Mouse (Mus musculus): ENCODE data around the gene Rln1.

Gene Rln1

DNA sequence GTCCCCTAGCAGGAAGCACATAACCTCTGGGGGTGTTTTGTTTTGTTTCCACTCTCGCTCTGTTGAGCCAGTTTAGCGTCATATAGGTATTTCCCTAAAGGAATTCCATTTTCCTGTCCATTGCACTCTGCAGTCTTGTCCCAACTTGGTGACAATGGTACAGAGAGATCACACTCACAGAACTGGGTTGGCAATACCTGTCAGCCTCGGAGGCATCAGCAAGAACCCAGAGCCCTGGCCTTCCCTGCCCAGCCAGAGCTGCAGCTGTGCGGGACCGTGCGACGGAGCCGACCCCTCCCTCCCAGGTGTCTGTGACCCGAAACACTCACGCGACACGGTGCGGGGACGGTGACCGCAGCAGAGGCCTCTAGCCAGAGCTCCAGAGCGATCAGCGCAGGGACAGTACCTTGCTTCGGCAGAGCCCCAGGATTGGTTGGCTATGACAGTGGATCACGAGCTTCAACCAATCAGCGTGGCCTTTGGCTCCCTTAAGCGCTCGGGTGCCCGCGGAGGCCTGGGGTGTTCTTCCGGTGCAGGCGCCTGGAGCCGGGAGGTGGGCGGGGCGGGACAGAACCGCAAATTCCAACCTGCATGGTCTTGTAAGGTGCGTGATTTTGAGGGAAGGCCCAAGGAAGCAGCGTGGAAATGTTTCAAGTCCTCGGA, 27.1 kb upstream of the Rln1 start:
- peak; percentile 90 to 92 for DNase-seq

DNA sequence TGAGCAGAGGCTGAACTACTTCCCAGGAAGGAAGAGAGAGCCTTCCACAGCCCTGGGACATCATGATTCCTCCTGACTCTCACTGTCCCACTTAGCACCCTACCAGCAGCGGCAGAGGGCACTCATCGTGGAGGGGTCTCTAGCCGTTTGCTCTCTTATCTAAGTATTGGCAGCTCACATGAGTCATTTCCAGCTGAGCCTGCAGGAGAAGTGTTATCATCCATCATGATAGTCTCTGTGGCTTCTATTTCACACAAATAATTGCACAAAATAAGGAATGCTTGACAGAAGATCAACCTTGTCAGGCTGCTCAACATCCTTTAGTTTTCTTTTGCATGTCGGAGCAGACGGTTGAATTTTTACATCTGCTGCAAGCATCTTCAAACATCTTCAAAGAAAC, 25.8 kb upstream of the Rln1 start:
- DNase-seq = no peak

DNA sequence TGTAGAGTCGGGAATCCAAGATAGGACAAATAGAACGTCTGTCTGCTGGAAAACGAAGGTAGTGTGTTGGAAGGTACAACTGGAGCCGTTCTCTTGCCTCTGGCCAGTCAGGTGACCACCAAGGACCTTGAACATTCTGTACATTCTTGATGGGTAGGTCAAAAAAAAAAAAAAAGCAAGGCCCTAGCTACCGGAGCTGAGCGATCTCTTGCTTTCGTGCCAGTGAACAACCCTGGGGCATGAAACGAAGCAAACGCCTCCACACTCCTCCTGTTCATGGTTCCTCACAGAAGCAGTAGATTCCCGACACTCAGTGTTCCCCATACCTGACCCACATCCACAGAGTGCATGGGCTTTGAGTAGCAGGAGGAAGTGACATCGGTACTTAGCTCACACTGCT, 21.8 kb upstream of the Rln1 start:
- DNase-seq = no peak

DNA sequence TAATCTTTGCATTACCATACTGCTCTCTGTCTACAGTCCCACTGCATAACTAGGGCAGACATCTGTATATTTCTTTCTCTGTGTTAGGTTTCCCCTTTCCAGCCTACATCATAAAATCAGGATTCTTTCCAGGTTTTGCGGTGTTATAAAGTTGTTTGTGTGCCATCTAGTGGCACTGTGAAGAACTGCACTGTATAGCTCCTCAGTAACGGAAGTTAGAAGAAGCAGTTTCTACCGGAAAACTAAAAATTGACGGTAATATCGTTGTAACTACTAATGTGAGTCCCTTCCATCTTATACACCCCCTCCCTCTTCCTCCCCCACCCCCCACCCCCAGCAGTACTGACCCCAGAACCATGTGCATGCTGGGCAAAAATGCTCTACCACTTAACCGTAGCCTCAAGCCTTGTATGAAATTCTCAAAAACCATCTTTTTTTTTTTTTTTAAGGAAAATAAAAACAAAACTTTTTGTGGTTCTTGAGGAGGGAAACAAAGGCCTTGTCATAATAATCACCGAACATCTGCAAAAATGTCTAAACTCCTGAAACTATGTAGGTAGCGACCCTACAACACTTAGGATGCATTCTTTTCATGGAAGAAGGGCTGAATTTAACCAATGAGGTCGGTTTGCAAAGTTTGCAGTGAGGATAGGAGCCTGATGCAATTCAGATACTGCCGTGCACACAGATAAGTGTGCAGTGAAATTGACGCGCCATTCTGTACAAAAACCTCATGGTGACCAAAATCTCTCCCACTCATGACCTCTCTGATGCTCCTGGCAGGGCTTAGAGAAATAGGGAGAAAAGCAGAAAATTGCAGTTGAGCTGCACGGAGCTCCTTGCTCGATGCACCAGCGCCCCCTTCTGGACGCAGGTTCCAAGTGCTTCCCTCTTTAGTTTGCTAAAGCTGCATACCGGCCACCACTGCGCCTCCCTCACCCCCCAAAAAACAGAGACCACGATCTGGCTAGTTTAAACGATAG, 20.7 kb upstream of the Rln1 start:
- DNase-seq = peak; percentile 92 to 96

DNA sequence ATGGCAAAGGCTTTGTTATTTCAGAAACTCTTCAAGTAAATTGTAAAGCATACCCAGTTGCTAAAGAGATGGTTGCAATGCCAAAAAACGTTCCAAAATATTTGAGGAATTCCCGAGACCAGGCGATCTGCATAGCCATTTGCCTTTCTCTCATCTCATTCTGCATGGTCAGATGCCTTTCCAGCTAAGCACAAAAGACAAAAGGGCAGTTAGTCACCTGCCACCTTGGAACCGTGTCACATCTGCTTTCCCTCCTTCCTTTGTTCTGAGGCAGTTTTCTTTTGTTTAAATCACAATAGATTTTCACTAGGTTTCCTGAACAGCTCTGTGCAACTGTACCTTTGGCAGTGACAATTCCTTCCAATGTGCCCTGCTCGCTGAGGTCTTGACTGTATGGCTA, 16.5 kb upstream of the Rln1 start:
- DNase-seq = no peak

DNA sequence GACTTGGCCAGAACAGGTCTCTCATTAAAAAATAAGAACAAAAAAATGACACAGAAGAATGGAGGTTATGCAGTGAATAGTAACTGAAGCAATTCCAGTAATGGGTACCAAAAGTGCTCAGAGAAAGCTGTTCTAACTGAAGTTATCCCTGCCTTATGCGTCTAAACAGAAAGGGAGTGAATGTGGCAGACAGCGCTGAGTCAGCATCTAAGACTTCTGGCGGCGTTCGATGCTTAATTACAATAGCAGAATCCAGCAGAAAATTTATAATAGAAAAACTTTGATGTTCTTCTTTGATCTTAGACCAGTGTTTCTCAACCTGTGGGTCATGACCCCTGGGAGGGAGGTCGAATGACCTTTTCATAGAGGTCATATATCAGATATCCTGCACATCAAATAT, 11.2 kb upstream of the Rln1 start:
- no peak for DNase-seq

DNA sequence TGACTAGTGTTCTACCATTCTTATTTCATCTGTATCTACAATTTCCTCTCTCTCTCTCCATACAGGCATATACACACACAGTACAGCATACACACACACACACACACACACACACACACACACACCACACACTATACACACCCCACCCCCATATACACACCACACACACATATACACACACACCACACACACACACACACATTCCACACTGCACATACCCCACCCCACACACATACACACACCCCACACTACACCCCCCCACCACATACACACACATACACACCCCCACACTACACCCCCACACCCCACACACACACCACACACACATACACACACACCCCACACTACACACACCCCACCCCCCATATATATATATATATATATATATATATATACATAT, 10.4 kb upstream of the Rln1 start:
- no peak for DNase-seq

DNA sequence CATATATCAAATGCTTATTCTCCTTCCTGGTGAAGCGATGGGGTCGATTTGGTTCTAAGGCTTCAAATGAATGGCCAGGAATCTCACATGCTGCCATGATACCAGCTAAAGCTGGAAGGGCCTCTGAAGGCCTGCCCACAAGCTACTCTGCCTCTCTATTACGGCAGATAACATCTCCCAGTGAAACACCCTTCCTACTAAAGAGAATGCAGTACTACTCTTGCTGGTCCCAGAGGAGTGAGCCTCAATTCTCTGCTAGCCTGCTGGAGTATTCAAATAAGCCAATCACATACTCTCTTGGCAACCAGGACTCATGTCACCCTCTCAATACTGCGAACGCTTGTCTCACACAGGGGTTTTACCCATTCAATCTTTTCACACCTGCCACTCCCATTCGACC, 7.8 kb upstream of the Rln1 start:
- no peak for DNase-seq

DNA sequence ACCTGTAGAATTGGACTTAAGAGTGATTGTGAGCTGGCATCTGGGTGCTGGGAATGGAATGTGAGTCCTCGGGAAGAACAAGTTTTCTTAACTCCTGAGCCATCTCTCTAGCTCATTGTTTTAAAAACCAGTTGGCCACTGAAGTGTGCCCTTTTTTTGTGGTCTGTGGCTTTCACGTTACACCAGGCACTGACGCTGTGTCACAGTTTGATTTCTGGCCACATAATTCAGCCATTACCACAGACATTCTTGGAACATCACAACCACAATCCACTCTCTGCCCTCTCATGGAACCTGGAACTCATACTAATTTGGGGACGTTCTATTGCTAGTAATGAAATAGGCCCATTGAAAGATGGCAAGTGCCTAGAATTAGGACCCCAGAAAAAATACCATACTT, 6.6 kb upstream of the Rln1 start:
- no peak for DNase-seq

DNA sequence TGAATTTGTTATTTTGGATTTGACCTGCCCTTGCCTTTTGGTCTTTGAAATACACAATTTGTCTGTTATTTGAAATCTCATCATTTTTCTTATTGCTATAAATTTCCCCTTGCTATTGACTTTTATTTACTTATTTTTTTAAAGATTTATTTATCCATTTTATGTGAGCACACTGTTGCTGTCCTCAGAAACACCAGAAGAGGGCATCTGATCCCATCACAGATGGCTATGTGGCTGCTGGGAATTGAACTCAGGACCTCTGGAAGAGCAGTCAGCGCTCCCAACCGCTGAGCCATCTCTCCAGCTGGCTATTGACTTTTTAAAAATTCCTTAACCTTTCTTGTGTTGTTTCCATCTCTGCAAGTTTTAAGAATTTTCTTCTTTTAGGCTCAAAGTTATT, 2.2 kb upstream of the Rln1 start:
- DNase-seq = no peak

DNA sequence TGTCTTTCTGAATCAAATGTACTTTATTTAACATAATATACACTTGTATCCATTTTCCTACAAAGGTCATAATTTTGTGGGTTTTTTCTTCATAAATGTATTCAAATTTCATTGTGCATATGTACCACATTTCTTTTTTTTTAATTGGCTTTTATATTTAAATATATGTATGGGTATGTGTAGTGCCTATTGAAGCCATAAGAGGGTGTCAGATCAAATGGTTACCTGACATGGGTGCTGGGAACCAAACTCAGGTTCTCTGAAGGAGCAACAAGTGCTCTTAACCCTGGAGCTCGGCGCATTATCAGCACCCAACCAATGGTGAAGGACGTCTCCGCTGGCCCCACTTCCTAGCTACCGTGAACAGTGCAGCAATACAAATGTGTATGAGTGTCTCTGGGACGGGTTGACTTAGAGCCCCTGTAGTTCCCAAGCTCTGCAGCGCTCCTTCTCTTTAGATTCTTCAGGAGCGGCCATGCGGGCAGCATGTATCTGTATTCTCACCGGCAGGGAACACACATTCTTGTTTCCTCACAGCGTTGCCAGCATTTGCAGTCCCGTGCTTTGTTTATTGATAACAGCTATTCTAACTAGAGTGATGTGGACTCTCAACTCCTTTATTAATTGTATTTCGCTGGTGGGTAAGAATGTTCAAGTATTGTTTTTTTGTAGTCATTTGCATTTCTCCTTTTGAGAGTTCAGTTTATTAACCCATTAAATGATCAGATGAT, 7.5 kb downstream of the Rln1 start:
- no peak for DNase-seq

DNA sequence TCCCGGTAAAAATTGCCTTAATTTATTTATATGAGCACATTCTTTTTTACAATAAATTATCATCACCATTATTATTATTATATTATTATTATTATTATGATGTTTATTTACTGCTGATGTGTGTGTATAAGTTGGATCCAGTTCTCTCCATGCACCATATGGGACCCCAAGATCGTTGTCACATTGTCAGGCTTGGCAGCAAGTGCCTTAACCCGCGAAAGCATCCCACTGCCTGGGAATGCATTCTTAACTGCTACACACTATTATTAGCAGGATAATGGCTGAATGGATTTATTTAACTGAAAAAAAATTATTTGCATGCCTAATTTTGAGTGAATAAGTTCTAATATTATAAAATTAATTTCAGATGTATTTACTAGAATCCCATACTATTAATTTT, 8.1 kb downstream of the Rln1 start:
- no peak for DNase-seq

DNA sequence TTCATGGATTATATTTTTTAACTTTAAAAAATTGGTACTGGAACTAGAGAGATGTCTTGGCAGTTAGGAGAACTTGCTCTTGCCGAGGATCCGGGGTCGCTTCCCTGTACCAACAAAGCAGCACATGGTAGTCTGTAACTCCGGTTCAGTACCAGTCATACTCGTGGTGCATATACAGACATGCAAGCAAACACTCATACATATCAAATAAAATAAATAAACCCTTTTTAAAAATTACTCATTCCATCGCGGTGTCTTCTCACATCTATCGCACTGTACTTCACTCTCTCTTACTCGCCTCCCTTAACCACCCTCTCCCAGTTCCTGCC, 8.7 kb downstream of the Rln1 start:
- no peak for DNase-seq

DNA sequence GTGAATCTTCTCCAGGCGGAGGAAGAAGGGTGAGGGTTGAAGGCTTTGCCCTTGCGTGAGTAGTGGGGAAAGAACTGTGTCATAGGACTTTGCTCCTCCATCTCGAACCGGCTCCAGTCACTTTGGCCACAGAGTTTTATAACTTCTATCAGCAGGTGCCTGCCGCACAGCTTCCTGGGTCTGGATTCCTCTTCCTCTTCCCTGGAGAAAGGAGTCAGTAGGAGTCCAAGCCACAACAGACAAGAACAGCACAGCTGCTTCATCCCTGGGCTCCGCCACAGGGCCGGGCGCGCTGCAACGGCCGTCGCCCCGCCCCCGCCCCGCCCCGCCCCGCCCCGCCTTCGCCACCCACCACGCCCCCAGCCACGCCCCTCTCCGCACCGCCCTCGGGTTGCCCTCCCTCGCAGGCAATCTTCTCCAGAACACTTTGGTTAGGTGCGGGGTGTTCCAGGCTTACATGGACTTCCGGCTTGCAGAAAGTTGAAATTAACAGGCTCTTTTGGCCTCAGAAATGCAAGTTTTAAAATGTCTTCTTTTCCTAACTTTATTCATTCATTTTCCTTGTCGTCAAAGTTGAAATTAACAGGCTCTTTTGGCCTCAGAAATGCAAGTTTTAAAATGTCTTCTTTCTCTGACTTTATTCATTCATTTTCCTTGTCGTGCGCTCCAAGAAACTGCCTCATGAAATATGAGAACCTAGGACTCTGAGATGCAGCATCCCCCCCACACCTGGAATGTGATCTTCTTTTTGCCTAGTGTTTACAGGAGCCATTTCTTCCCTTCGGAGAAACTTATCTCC, 9.2 kb downstream of the Rln1 start, which contains the start of gene Insl6:
TSS of gene Insl6 (minus strand) at position 304 of the 799 bp plus-strand sequence.
- peak; percentile 63 to 67 for DNase-seq

DNA sequence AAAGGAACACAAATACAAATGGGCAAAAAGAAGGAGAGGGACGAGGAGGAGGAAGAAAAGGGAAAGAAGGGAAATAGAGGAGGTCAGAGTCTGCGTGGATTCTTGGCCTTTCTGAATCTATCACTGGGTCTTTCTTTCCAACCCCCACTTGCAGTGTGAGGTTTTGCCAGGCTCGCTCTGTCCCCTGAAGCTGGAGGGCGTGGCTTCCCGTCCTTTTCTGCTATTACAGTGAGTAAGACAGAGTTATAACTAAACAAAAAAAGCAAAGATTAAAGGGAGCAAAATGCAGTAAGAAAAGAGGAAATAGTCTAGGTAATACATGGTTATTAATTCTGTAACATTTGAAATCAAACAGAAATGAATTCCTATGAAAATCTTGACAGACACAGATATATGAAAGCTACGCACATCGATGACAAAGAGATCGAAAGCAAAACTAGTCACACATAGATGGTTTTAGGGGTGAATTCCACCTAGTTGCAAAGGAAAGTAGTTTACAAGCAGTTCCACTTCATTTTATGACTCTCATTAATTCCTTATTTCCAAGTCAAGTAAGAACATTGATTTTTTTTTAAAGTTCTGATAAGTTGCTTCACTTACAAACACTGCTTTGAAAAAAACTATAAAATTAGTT, 10.9 kb downstream of the Rln1 start:
- DNase-seq = no peak

DNA sequence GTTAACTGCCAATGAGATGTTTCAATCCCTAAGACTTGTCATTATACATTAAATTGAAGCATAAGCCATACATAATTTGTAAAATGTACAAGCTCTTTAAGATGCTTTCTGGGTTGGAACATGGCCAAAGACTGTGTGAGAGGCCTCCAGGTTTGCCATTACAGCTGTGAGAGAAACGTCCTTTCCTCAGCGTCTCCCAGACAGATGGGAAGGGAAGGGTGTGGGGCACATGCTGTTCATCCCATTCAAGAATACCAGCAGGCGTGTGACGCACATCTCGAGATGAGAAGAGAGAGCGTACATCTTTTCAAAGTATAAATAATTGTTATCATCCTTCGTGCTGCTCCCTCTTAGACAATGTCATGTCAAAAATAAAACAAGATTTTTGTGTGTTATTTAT, 21.8 kb downstream of the Rln1 start:
- DNase-seq = no peak

DNA sequence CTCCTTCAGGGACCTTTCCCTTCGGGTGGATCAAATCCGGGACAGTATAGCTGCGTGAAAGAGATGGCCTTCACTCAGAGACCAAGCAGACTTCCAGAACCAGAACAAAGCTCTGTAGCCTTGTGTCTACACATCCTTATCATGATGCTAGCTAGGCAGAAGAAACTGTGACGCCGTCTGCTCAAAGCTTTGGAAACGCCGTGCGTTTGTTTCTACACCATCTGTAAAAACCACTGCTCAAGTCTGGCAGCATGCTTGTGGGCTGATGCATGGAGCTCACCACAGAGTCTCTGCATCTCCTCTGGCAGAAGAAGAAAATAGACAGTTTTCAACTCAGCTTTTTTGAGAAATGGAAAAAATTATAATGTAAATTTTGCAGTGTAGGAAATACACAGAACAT, 22.7 kb downstream of the Rln1 start:
- no peak for DNase-seq

DNA sequence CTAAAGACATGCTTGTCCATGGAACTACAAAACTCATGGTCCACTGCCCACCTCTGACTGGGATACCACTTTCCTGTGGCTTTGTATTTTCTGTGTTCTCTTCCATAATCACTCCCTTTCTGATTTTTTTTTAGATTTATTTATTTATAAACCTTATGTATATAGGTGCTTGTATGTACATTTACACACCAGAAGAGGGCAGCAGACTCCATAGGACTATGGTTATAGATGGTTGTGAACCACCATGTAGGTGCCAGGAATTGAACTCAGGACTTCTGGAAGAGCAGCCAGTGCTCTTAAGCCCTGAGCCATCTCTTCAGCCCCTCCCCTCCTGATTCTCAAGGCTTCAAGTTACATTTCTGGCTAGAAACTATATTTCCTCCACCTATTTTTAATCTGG, 25.6 kb downstream of the Rln1 start:
- DNase-seq = no peak

DNA sequence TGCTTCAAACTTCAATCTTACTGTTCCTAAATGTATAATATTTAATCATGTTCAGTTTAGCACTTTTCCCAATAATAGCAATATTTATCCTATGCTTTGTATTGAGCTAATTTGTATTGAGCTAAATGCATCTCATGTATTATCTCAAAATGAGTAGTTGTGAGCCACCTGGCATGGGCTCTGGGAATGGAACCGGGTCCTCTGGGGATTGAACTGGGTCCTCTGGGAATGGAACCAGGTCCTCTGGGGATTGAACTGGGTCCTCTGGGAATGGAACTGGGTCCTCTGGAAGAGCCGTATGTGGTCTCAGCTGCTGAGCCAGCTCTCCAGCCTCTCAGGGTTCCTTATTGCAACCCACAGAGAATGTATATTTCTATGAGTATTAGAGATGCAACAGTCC, 32.4 kb downstream of the Rln1 start:
- DNase-seq = no peak

DNA sequence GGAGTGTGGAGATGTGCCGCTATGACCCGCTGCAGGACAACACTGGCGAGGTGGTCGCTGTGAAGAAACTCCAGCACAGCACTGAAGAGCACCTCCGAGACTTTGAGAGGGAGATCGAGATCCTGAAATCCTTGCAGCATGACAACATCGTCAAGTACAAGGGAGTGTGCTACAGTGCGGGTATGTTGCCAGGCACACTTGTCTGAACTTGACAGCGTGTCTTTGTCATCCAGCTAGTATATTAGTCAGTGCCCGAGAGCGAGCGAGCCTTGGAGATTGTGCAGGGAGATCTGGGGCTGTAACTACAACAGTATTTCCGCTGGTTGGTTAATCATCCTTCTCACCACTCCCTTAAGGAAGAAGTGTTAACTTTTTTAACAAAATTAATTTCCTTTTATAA, 33.6 kb downstream of the Rln1 start:
- DNase-seq = no peak

DNA sequence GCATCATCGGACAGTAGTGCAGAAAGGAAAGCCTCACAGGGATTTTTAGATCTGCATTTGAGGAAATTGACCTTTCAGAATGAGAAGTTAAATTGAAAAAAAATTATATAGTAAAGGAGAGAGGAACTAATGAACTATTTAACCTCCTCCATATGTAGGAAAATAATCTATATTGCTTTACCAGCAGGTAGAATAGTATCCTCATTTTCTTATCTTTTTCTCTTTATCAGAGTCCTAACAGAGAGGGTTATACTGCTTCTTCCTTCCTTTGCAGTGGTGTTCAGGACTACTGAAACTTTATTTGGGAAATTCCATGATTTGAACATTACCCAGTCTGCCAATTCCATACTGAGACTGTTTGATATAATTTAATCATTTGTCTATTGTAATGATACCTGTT, 37.1 kb downstream of the Rln1 start:
- no peak for DNase-seq

DNA sequence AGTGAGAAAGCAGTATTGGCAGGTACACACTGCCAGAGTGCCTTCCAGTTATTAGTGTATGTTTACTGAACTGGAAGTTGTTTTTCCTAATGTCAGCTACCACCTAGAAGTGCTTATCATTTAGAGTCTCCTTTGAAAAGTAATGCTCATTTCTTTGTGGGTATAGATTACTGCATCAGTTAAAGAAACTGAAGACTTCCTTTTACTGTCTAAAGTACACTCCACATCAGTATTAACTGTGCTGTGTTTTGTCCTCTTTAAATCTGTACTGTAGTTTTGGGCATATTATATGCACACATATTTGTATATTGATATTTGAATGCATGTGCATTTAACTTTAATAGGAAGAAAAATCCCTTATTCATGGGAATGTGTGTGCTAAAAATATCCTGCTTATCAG, 38.3 kb downstream of the Rln1 start:
- no peak for DNase-seq

Measured in cerebellum, postnatal 14 days (tissue).